Mouse (Mus musculus) testis, adult 2 months (tissue): ENCODE data around the gene Plcb1. TPM values are rescaled to one million over a fixed set of nuclear protein-coding genes. Genes with fewer than 3 reads are reported as not detected.

Source experiments
- H3K27ac ChIP-seq: fragments of 200-500 bp; 2 replicates; pipeline ENCODE4 v1.5.1; 2012; ENCODE audit warnings: low read depth, low read length; ENCODE audit not compliant: control insufficient read depth, insufficient read depth
- H3K27me3 ChIP-seq: fragments of 200-500 bp; 2 replicates; pipeline ENCODE4 v1.6.1; 2012; ENCODE audit warnings: mild to moderate bottlenecking, low read length, moderate library complexity; ENCODE audit not compliant: control insufficient read depth, insufficient read depth
- H3K36me3 ChIP-seq: fragments of 200-500 bp; 2 replicates; pipeline ENCODE4 v1.6.1; 2012; ENCODE audit warnings: mild to moderate bottlenecking, low read length; ENCODE audit not compliant: control insufficient read depth, insufficient read depth
- H3K4me1 ChIP-seq: fragments of 200-500 bp; 2 replicates; pipeline ENCODE4 v1.6.1; 2012; ENCODE audit warnings: low read length; ENCODE audit not compliant: control insufficient read depth, insufficient read depth
- H3K4me3 ChIP-seq: fragments of 200-500 bp; 2 replicates; pipeline ENCODE4 v1.5.1; 2012; ENCODE audit warnings: low read depth, mild to moderate bottlenecking, low read length, moderate library complexity, mixed read lengths; ENCODE audit not compliant: control insufficient read depth
- CTCF ChIP-seq: fragments of 200-500 bp; IDR thresholded peaks from 2 replicates; pipeline ENCODE4 v1.5.1; 2012; ENCODE audit warnings: low read depth, mild to moderate bottlenecking, inconsistent platforms, low read length, moderate library complexity; ENCODE audit not compliant: control insufficient read depth, insufficient read depth, insufficient replicate concordance
- POLR2A ChIP-seq: fragments of 200-500 bp; IDR thresholded peaks from 2 replicates; pipeline ENCODE4 v1.6.1; 2012; ENCODE audit warnings: low read depth, mild to moderate bottlenecking, inconsistent platforms, low read length, moderate library complexity; ENCODE audit not compliant: control insufficient read depth
- polyA plus RNA-seq: library from polyadenylated mRNA; depleted of rRNA; stranded (reverse); fragments of >200 nt; gene quantifications from 2 replicates; pipeline ENCODE4 v1.2.3, GENCODE M21; 2012

Plcb1 gene
- polyA plus RNA-seq, 1 experiment = 0.90 TPM

DNA sequence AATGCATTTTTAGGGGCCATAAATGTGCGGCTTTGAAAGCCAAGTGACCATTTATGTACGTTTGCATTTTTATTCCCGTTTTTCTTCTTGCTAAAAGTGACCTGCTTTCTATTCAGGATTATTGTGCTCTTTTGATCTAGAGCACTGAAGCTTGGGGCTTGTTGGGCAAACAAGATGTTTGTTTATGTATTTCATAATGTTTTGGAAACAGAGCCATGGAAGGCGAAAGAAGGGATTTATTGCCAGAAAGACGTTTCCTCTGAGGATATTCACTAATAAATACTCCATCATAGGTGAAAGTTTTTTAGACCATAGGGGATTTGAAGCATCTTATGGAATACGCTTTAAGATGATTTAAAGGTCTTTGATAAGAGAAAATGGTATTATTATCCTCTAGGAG lies 35.3 kb downstream of the Plcb1 start:
- Histone ChIP-seq H3K36me3 (no peaks in the 10 kb centered on the region), H3K4me3 (no peak overlapping the region), H3K27ac (no peak overlapping the region), H3K27me3 (no peaks in the 10 kb centered on the region), H3K4me1 (0 out of 2 replicates have a peak, but pooled peaks cover 3% of the 10 kb centered on the region)
- TF ChIP-seq POLR2A = no peak
- no peak for TF ChIP-seq CTCF

DNA sequence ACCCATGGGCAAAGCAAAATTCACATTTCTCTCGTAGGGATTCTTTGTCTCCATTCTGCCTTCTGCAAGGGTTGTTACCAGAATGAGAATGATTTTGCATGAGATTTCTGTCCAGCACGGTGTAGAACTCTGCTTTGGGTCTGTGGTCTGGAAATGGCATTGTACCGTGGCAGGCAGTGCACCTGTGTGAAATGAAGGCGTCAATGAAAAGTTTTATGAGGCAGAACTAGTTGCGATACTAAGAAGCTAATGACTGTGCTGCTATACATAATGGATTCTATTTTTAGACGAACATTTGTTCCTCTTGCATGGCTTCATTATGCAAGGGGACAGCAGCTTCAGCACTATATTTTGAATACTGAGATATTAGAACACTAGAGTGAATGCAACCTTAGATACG lies 39.8 kb downstream of the Plcb1 start:
- H3K4me3 ChIP-seq = no peak overlapping the region
- no peaks in the 10 kb centered on the region for H3K36me3 ChIP-seq
- TF ChIP-seq CTCF (no peak), POLR2A (no peak)
- H3K4me1 ChIP-seq = no peaks in the 10 kb centered on the region
- no peak overlapping the region for H3K27ac ChIP-seq
- no peaks in the 10 kb centered on the region for H3K27me3 ChIP-seq

DNA sequence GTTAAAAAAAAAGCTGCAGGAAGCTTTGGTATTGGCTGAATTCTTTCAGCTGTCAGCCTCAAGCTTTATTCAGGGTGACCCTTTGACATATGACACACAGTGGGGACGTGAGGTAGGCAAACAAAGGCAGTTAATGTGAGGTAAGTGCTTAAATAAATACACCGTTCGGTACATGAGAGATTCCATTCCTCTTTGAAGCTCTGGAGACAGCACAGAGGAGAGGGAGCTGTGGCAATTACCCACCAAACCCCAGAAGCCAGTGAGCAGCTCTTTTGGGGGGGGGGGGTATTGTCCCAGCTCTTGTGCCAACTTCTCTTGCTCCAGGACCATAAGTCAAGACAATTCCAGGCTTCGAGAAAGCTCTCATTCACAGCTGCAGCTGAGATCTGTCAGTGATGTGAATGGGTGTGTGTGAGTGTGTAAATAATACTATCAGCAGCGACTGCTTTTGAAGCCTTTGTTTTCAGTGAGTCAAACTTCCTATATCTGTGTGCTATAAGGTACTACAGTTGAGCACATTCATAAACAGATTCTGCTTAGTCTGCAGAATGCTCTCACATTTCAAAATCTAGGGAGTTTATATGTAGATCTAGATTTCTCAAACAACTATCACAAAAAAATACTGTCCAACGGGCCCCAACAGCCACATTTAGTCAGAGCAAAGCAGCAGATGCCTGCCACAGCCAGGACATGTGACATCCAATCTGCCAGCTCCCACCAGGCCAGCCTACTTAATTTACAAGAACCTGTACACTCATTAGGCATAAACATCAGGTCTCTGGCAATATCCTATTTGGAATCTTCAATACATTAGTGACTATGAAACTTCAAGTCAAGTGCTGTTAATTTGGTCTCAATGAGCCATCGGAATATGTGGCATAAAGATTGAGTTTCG lies 40.5 kb downstream of the Plcb1 start:
- Histone ChIP-seq H3K36me3 (no peaks in the 10 kb centered on the region), H3K4me1 (no peaks in the 10 kb centered on the region), H3K27ac (no peak overlapping the region), H3K27me3 (no peaks in the 10 kb centered on the region), H3K4me3 (no peak overlapping the region)
- no peak for TF ChIP-seq CTCF
- TF ChIP-seq POLR2A = no peak

DNA sequence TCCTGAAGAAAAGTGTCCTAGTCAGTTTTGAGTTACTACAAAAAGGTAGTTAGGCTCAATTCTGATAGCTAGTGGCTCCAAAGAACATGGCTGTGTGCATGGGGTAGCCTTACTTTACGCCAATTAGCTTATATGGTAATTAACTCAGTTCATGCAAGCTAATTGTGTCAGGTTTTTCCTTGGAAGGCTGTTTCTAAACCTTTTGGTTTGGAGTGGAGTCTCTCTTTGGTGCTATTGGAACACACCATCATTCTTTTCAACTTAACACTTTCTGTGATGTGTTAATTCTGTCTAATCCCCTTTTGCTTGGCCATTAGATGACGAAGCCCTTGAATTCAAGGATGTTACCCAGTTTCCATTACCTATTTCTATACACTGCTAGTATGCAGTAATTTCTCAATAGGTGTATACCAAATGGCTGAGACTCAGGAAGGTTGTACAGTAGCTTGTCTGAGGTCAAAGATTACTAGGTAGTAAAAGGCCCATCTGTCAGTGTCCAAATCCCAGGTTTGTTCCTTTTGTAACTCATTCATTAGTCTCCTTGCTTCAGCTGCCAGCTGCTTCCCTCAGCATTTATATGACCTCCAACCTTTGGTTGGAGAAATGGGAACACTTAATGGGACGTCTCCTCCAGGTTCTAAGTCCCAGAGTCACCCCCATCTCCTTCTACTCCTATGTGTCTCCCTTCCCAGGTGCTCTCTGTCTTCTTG lies 42.1 kb downstream of the Plcb1 start:
- no peaks in the 10 kb centered on the region for H3K27me3 ChIP-seq
- H3K27ac ChIP-seq = no peak overlapping the region
- H3K4me3 ChIP-seq = no peak overlapping the region
- TF ChIP-seq POLR2A (no peak), CTCF (no peak)
- no peaks in the 10 kb centered on the region for H3K4me1 ChIP-seq
- H3K36me3 ChIP-seq = no peaks in the 10 kb centered on the region

DNA sequence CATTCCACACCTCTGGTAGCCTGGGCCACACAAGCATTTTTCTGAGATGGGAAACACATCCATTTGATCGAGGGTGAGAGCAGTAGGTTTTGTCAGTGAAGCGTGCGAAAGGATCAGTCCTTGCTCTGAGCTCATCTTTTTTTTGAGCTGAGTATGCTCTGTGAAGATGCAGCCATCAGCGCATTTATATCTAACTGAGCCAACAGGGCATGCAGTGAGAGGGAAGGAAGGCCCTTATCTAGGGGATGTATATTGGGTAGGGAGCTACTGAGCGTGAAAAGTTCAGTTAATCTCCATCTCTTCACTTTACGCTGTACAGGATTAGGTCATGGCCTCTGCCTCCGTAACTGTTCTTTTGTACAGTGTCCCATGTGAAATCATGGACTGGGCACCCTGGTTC lies 46.0 kb downstream of the Plcb1 start:
- TF ChIP-seq CTCF = no peak
- H3K27me3 ChIP-seq = no peaks in the 10 kb centered on the region
- H3K27ac ChIP-seq = no peak overlapping the region
- H3K4me3 ChIP-seq = no peak overlapping the region
- no peaks in the 10 kb centered on the region for H3K4me1 ChIP-seq
- no peaks in the 10 kb centered on the region for H3K36me3 ChIP-seq

DNA sequence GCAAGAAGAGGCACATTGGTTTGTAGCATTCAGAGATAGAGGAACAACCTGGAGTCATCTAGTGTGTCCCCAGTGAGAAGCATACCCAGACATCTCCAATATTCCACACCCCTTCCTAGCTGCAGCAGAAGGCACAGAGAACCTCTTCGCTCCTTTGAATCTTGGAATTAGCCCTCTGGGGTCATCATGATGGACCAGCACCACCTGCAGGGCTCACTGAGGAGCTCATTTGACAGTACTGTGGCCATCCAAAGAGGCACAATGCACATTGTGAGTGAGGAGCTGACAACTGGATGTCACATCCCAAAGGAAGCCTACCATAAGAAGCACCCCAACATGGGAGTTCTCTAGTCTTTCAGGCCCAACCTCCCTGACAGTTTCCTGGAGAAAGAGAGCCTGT lies 50.2 kb downstream of the Plcb1 start:
- H3K4me1 ChIP-seq = no peaks in the 10 kb centered on the region
- no peak for TF ChIP-seq CTCF
- TF ChIP-seq POLR2A = no peak
- H3K27me3 ChIP-seq = no peaks in the 10 kb centered on the region
- no peak overlapping the region for H3K27ac ChIP-seq
- H3K4me3 ChIP-seq = no peak overlapping the region
- H3K36me3 ChIP-seq = no peaks in the 10 kb centered on the region

DNA sequence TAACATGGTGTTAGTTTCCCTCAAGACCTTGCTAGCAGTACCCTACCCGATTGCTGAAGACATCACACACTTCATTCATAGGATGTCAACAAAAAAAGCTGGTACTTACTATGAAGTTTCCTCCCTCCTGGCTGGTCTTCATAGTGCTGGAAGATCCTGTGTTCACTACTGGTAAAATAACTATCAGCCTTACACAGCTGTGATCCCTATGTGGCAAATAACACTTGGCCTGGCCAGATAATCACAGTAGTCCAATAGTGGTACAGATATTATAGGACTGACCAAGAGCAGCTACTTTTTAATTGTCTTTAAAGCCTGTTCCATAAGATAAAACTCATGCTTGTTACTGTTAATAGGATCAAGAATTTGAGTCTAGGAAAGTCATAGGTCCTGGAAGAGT lies 52.3 kb downstream of the Plcb1 start:
- no peak overlapping the region for H3K27ac ChIP-seq
- no peaks in the 10 kb centered on the region for H3K27me3 ChIP-seq
- H3K4me3 ChIP-seq = no peak overlapping the region
- no peaks in the 10 kb centered on the region for H3K36me3 ChIP-seq
- no peak for TF ChIP-seq CTCF
- TF ChIP-seq POLR2A = no peak
- H3K4me1 ChIP-seq = no peaks in the 10 kb centered on the region
